Mouse (Mus musculus) limb, embryonic 12.5 days (tissue): ENCODE measurements around the gene Vmn2r93. TPM values are rescaled to one million over a fixed set of nuclear protein-coding genes. Genes with fewer than 3 reads are reported as not detected.

ENCODE experiments used
- ATAC-seq: fragments of 200-750 bp; cut with Nextera tagmentation; 2 replicates; pipeline ENCODE4 v1.8.0; 2017; ENCODE audit warnings: low read depth, moderate TSS enrichment; ENCODE audit not compliant: insufficient number of reproducible peaks, insufficient read depth, low FRiP score, low TSS enrichment
- H3K27ac ChIP-seq: fragments of 300-500 bp; sonication (generic); 2 replicates; pipeline ENCODE4 v1.5.1; 2016; ENCODE audit warnings: mild to moderate bottlenecking, moderate library complexity
- H3K27me3 ChIP-seq: fragments of 300-500 bp; sonication (generic); 2 replicates; pipeline ENCODE4 v1.6.1; 2016; ENCODE audit warnings: mild to moderate bottlenecking, moderate library complexity
- H3K36me3 ChIP-seq: fragments of 300-500 bp; sonication (generic); 2 replicates; pipeline ENCODE4 v1.6.1; 2016; ENCODE audit warnings: mild to moderate bottlenecking, moderate library complexity
- H3K4me1 ChIP-seq: fragments of 300-500 bp; sonication (generic); replicated peaks from 2 replicates; pipeline ENCODE4 v1.6.1; 2016
- H3K4me2 ChIP-seq: fragments of 300-500 bp; sonication (generic); 2 replicates; pipeline ENCODE4 v1.6.1; 2016; ENCODE audit warnings: mild to moderate bottlenecking, moderate library complexity
- H3K4me3 ChIP-seq: fragments of 300-500 bp; sonication (generic); replicated peaks from 2 replicates; pipeline ENCODE4 v1.5.1; 2016; ENCODE audit warnings: mild to moderate bottlenecking
- H3K9ac ChIP-seq: fragments of 300-500 bp; sonication (generic); replicated peaks from 2 replicates; pipeline ENCODE4 v1.6.1; 2016; ENCODE audit warnings: mild to moderate bottlenecking, moderate library complexity
- H3K9me3 ChIP-seq: fragments of 300-500 bp; sonication (generic); 2 replicates; pipeline ENCODE4 v1.6.1; 2016; ENCODE audit warnings: mild to moderate bottlenecking, moderate library complexity
- WGBS: fragments of 180-500 bp; shearing (Covaris S2); methylation state at CpG from one replicate; pipeline ENCODE4 v1.1.7; 2016; 5-methylcytosine and 5-hydroxymethylcytosine counted together
- polyA plus RNA-seq: library from polyadenylated mRNA; unstranded; fragments of >200 nt; fragmentation: Nextera tagmentation; extraction: Ambion mirVana; gene quantifications from 2 replicates; pipeline ENCODE4 v1.2.1, GENCODE M21; 2016

The Vmn2r93 gene
- not detected in 2 replicates for polyA plus RNA-seq

DNA sequence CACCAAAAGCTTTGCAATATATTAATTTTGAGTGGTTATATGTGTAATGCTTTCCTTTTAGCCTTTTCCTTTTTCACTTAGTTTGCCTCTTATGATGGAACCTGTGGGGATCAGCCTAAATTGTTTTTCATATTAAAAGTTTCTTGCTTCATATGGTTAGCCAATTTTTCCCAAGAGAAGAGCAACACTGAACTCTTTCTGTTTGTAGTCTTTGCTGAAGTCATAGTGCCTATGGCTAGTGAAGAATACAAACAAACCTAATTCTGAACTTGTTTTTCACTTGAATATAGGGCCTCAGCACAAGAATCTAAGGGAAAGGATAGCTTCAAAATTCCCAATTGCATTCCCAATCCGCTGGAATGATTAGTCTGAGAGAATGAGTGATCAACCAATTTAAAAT lies at the start of gene Vmn2r93:
Gene Vmn2r93 (plus strand): TSS at position 301 of the 400 bp plus-strand sequence.
- Histone ChIP-seq H3K9me3 (no peaks in the 10 kb centered on the region), H3K4me1 (no peaks in the 10 kb centered on the region), H3K36me3 (no peaks in the 10 kb centered on the region), H3K27me3 (no peaks in the 10 kb centered on the region), H3K27ac (no peak within 1 kb of the TSS), H3K4me2 (no peak within 1 kb of the TSS), H3K9ac (no peak within 1 kb of the TSS), H3K4me3 (no peak within 1 kb of the TSS)
- WGBS = 33% methylated on average over 1 of the region's 1 CpGs
- no peak for ATAC-seq

DNA sequence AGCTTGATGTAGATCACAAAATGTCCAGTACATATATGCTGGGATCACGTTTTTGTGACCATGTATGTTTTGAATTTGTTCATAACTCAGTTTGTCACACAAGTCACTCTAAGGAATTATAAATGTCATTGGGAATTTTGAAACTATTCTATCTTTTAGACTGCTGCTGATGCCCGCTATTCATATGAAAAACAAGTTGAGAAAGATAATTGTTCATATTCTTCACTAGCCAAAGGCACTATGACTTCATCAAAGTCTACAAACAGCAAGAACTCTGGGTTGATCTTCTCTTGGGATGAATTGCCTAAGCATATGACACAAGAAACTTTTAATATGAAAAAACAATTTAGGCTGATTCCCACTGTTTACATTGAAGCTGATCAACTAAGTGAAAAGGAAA lies 20.2 kb upstream of the Vmn2r93 start, which contains the start of gene Vmn2r94:
Gene Vmn2r94 (minus strand): TSS at position 101 of the 400 bp plus-strand sequence.
- WGBS = 71% methylated on average over 2 of the region's 2 CpGs
- Histone ChIP-seq H3K4me2 (no peak within 1 kb of the TSS), H3K4me3 (no peak within 1 kb of the TSS), H3K9me3 (peaks cover 11% of the 10 kb centered on the region), H3K36me3 (no peaks in the 10 kb centered on the region), H3K27me3 (no peaks in the 10 kb centered on the region), H3K4me1 (no peaks in the 10 kb centered on the region), H3K9ac (no peak within 1 kb of the TSS), H3K27ac (no peak within 1 kb of the TSS)
- no peak for ATAC-seq

DNA sequence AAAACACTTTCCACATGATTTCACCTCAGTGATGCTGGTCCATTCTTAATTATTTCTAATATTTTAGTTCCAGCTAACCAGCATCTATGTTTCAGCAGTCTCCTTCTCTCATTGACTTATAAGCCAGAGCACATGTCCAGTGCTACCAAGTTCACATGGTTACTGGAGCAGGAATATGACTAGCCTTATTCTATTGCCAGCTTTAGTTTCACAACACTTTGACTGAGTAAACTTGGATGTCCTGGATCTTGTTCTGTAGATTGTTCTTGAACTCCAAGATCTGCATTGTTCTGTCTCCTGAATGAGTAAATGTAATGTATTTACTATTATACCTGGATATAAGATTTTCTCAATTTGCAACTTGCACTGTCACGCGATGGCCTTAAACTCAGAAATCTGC lies 25.1 kb downstream of the Vmn2r93 start:
- H3K4me3 ChIP-seq = no peak overlapping the region
- no peak overlapping the region for H3K27ac ChIP-seq
- no peaks in the 10 kb centered on the region for H3K36me3 ChIP-seq
- no peak for ATAC-seq
- peaks cover 17% of the 10 kb centered on the region for H3K9me3 ChIP-seq
- no peaks in the 10 kb centered on the region for H3K4me1 ChIP-seq
- H3K4me2 ChIP-seq = no peak overlapping the region
- no peaks in the 10 kb centered on the region for H3K27me3 ChIP-seq
- H3K9ac ChIP-seq = no peak overlapping the region
- WGBS = 93% methylated on average over 2 of the region's 2 CpGs

DNA sequence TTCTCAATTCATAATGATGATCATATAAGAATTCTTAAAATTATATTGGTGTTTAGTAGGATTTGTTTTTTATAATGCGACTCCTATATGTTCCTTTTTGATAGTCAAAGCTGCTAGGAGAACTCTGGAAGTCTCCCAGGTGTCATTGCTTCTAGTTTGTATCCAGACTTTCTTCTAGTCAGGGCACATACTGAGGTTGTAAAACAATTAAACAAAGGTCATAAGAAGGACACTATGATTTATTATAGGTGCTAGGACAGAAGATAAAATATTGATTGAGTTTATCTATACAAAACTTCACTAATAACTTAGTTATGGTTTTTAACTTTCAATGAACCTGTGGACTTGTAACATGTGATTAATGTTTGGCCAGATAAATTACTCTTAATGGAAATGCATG lies 62.1 kb downstream of the Vmn2r93 start:
- ATAC-seq = no peak
- 70% methylated on average over 1 of the region's 1 CpGs for WGBS

DNA sequence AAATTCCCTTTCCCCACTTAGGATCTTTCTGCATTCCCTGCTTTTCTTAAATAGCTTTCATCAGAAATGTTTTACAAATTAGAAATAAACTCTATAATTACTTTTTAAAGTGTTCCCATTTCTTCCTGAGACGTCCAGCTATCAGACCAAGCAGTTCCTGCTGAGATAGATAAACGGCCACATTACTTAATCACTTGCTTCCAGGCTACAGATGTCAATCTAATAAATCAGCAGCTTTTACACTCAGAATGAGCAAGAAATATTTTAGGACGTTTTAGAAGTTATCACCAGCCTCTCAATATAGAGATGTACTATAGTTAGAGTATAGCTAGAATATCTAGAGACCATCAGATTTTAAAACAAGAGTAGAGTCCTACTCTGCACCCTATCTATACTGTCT lies 62.7 kb downstream of the Vmn2r93 start:
- Histone ChIP-seq H3K36me3 (no peaks in the 10 kb centered on the region), H3K27me3 (no peaks in the 10 kb centered on the region), H3K9ac (no peak overlapping the region), H3K9me3 (peaks cover 18% of the 10 kb centered on the region; the same call in 1 of the 2 replicates), H3K4me3 (no peak overlapping the region), H3K27ac (no peak overlapping the region), H3K4me2 (no peak overlapping the region), H3K4me1 (no peaks in the 10 kb centered on the region)
- ATAC-seq = no peak
- 60% methylated on average over 3 of the region's 3 CpGs for WGBS

More for the DNA sequence above, 62.1 kb downstream of the Vmn2r93 start:
- Histone ChIP-seq H3K4me1 (no peaks in the 10 kb centered on the region), H3K27me3 (no peaks in the 10 kb centered on the region), H3K27ac (no peak overlapping the region), H3K4me3 (no peak overlapping the region), H3K36me3 (no peaks in the 10 kb centered on the region), H3K9ac (no peak overlapping the region), H3K9me3 (peaks cover 17% of the 10 kb centered on the region; the same call in 1 of the 2 replicates), H3K4me2 (no peak overlapping the region)

Other genes starting within 250 kb of the Vmn2r93 start
- not detected in 2 replicates for gene Vmn2r124, start 248.7 kb upstream of the Vmn2r93 start, polyA plus RNA-seq
- not detected in 2 replicates for gene Vmn2r91, start 213.1 kb upstream of the Vmn2r93 start, polyA plus RNA-seq
- not detected in 2 replicates for gene Vmn2r92, start 146.2 kb upstream of the Vmn2r93 start, polyA plus RNA-seq
- not detected in 2 replicates for gene Vmn2r94, start 20.3 kb upstream of the Vmn2r93 start, polyA plus RNA-seq
- gene Vmn2r95, start 126.0 kb downstream of the Vmn2r93 start, polyA plus RNA-seq = not detected in 2 replicates